Mouse (Mus musculus) intestine, postnatal 0 days (tissue): Measurements from ENCODE around the gene Pcbp2. TPM values are rescaled to one million over a fixed set of nuclear protein-coding genes. Genes with fewer than 3 reads are reported as not detected.

ENCODE experiments used
- ATAC-seq: fragments of 200-750 bp; cut with Nextera tagmentation; 2 replicates; pipeline ENCODE4 v1.8.0; 2017; ENCODE audit warnings: mild to moderate bottlenecking, moderate TSS enrichment, moderate library complexity
- H3K27ac ChIP-seq: fragments of 300-500 bp; sonication (generic); 2 replicates; pipeline ENCODE4 v1.5.1; 2014; ENCODE audit warnings: mild to moderate bottlenecking, low read depth, low read length, moderate library complexity
- H3K27me3 ChIP-seq: fragments of 300-500 bp; sonication (generic); replicated peaks from 2 replicates; pipeline ENCODE4 v1.6.1; 2014; ENCODE audit warnings: low read length, mixed read lengths; ENCODE audit not compliant: control insufficient read depth, insufficient read depth
- H3K36me3 ChIP-seq: fragments of 300-500 bp; sonication (generic); 2 replicates; pipeline ENCODE4 v1.6.1; 2014; ENCODE audit warnings: mild to moderate bottlenecking, moderate library complexity; ENCODE audit not compliant: control insufficient read depth, insufficient read depth
- H3K4me1 ChIP-seq: fragments of 300-500 bp; sonication (generic); replicated peaks from 2 replicates; pipeline ENCODE4 v1.6.1; 2014; ENCODE audit warnings: antibody characterized with exemption, low read length, mixed read lengths; ENCODE audit not compliant: control insufficient read depth, insufficient read depth
- H3K4me2 ChIP-seq: fragments of 300-500 bp; sonication (generic); replicated peaks from 2 replicates; pipeline ENCODE4 v1.6.1; 2014; ENCODE audit warnings: low read depth, mild to moderate bottlenecking, moderate library complexity
- H3K4me3 ChIP-seq: fragments of 300-500 bp; sonication (generic); 2 replicates; pipeline ENCODE4 v1.5.1; 2014; ENCODE audit warnings: low read depth, low read length
- H3K9ac ChIP-seq: fragments of 300-500 bp; sonication (generic); 2 replicates; pipeline ENCODE4 v1.6.1; 2014; ENCODE audit warnings: mild to moderate bottlenecking, low read depth, low read length
- H3K9me3 ChIP-seq: fragments of 300-500 bp; sonication (generic); 2 replicates; pipeline ENCODE4 v1.6.1; 2016; ENCODE audit warnings: mixed run types; ENCODE audit not compliant: control insufficient read depth
- CTCF ChIP-seq: sonication (generic); IDR thresholded peaks from 2 replicates; pipeline ENCODE4 v1.5.1; 2016; ENCODE audit warnings: low read depth, mild to moderate bottlenecking, control low read depth, antibody characterized with exemption, moderate library complexity
- WGBS: fragments of 180-500 bp; shearing (Covaris S2); extraction: QIAGEN DNeasy Blood & Tissue Kit; methylation state at CpG from one replicate; pipeline ENCODE4 v1.1.7; 2014; 5-methylcytosine and 5-hydroxymethylcytosine counted together
- polyA plus RNA-seq: library from polyadenylated mRNA; unstranded; fragments of >200 nt; fragmentation: Nextera tagmentation; extraction: Ambion mirVana; gene quantifications from 2 replicates; pipeline ENCODE4 v1.2.1, GENCODE M21; 2015

Gene Pcbp2
- polyA plus RNA-seq, 1 experiment from 2014 or later: 109 TPM

DNA sequence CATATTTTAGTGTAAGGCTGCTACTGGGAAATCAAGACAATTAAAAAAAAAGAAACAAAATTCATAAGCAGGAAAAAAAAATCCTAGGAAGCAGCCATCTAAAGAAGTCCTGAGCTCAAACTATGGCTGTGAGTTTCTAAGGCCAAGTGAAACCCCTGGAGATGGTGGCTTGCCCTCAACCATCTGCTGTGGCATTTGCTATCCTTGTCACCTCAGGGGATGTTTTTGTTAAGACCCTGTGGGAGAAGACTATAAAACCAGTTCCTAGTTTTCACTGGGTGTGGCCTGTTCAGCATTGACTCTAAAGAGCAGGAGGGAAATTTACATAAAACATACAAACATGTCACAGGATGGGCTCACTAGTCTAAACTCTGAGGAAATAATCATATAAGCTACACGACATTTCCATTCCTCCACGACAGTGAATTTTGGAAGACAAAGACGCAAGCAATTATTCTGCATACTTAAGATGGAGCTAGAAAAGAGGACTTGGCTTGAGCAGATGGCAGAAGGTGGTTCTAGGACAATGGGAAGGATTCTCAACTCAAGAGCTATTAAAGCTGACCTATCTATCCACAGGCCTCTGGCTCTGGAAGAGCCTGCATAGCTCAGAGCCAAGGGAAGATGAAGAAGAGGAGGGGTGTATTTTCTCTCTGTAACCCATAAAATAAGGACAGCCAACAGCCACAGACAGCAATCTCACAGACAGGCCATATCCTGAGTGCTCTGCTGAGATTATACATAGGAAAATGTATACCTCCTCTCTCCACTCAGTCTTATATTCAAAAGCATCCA is 62.0 kb downstream of the Pcbp2 start:
- no peak overlapping the region for H3K4me2 ChIP-seq
- no peak for TF ChIP-seq CTCF
- no peaks in the 10 kb centered on the region for H3K27me3 ChIP-seq
- peaks cover 67% of the 10 kb centered on the region for H3K36me3 ChIP-seq
- no peak overlapping the region for H3K4me3 ChIP-seq
- H3K9ac ChIP-seq: no peak overlapping the region
- no peaks in the 10 kb centered on the region for H3K9me3 ChIP-seq
- no peak for ATAC-seq
- 94% methylated on average over 3 of the region's 3 CpGs for WGBS
- no peak overlapping the region for H3K27ac ChIP-seq
- H3K4me1 ChIP-seq: no peaks in the 10 kb centered on the region

DNA sequence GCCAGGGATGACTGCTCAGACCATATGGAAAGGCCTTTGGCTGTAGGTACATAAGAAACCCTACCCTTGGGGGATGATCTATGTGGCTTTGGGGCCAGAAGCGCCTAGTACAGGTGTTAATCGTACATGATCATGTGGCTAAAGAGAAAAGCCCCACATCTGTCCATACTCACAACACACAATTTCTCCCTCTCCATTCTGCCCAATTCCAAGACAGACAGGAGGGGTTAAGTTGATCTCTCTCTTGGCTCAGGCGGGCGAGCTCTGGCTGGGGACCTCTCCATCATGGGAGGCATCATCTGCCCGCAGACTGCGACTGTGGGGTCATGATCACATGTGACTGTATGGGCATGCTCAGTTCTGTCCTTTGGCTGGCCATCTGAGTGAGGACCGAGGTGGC is 63.6 kb downstream of the Pcbp2 start:
- no peak overlapping the region for H3K4me2 ChIP-seq
- peaks cover 52% of the 10 kb centered on the region for H3K36me3 ChIP-seq
- ATAC-seq: no peak
- no peaks in the 10 kb centered on the region for H3K4me1 ChIP-seq
- no peak overlapping the region for H3K4me3 ChIP-seq
- H3K9me3 ChIP-seq: no peaks in the 10 kb centered on the region
- no peak overlapping the region for H3K9ac ChIP-seq
- no peak for TF ChIP-seq CTCF
- no peaks in the 10 kb centered on the region for H3K27me3 ChIP-seq
- WGBS: 93% methylated on average over 7 of the region's 7 CpGs
- no peak overlapping the region for H3K27ac ChIP-seq

GRCm38 (mm10) chr15:102544801-102545200 is 74.5 kb downstream of the Pcbp2 start:
- WGBS: 92% methylated on average over 4 of the region's 4 CpGs
- peaks cover 65% of the 10 kb centered on the region for H3K36me3 ChIP-seq
- no peak overlapping the region for H3K27ac ChIP-seq
- H3K9me3 ChIP-seq: no peaks in the 10 kb centered on the region
- no peaks in the 10 kb centered on the region for H3K4me1 ChIP-seq
- no peak overlapping the region for H3K4me2 ChIP-seq
- TF ChIP-seq CTCF: no peak
- H3K4me3 ChIP-seq: no peak overlapping the region
- no peak overlapping the region for H3K9ac ChIP-seq
- no peak for ATAC-seq
- no peaks in the 10 kb centered on the region for H3K27me3 ChIP-seq

DNA sequence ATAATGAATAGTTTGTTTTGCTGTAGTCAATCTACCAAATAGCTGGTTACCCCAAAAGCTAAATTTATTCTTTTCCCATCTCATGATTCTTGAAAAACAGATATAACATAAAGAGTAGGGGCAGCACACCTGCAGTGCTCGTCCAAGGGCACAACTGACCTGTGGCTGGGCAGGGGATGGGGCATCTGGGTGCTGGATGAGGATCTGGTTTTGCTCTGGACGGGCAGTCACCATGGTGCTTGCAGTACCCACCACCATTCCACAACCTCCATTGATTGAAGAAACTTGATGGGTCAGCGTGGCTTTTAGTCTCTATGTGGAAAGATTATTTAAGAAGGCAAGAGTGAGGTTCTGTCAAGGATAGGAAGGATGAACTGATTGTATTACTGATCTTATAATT is 75.9 kb downstream of the Pcbp2 start:
- Histone ChIP-seq H3K36me3 (peaks cover 58% of the 10 kb centered on the region), H3K9ac (no peak overlapping the region), H3K4me2 (no peak overlapping the region), H3K4me3 (no peak overlapping the region), H3K27me3 (no peaks in the 10 kb centered on the region), H3K4me1 (no peaks in the 10 kb centered on the region), H3K27ac (no peak overlapping the region), H3K9me3 (no peaks in the 10 kb centered on the region)
- 86% methylated on average over 3 of the region's 3 CpGs for WGBS
- no peak for TF ChIP-seq CTCF
- no peak for ATAC-seq

DNA sequence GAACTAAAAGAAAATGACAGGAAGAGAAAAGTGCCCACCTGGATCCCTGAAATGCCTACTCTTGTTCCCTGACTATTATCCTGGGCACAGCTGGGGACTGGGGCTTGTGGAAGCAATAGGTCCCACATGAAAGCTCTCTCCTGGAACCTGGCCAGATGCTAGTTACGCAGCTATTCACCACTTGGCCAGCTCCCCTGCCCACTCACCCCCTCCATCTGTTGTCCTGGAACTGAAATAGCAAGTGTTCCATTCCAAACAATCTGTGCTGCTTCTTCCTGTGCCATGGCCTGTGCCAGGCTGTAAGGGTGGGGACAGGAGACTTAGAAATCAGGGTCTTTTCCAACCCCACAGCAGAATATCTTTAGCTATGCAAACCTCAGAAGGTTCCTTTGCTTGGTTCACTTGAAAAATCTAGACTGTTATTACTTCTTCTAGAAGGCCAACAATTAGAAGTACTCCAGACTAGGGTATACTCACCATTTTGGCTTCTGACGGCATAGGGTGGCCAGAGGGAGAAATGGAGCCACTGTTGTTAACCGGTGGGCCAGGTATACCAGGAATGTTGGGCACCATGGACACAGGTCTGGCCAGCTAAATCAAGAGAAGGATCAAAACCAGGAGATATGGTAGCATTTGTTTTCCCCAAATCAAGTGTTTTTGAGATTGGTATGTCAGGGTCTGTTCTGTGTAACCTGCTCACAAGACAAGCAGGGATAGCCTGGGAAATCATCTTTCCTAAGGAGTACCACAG is 76.5 kb downstream of the Pcbp2 start:
- Histone ChIP-seq H3K4me2 (no peak overlapping the region), H3K27ac (no peak overlapping the region), H3K9ac (no peak overlapping the region), H3K9me3 (no peaks in the 10 kb centered on the region), H3K36me3 (peaks cover 60% of the 10 kb centered on the region), H3K4me3 (no peak overlapping the region), H3K27me3 (no peaks in the 10 kb centered on the region), H3K4me1 (no peaks in the 10 kb centered on the region)
- no peak for ATAC-seq
- TF ChIP-seq CTCF: no peak
- 83% methylated on average over 3 of the region's 3 CpGs for WGBS

GRCm38 (mm10) chr15:102547478-102547877 is 77.1 kb downstream of the Pcbp2 start:
- no peaks in the 10 kb centered on the region for H3K27me3 ChIP-seq
- no peak overlapping the region for H3K9ac ChIP-seq
- no peak overlapping the region for H3K4me2 ChIP-seq
- H3K4me1 ChIP-seq: no peaks in the 10 kb centered on the region
- no peak for TF ChIP-seq CTCF
- H3K9me3 ChIP-seq: no peaks in the 10 kb centered on the region
- H3K4me3 ChIP-seq: no peak overlapping the region
- H3K27ac ChIP-seq: no peak overlapping the region
- no peak for ATAC-seq
- WGBS: 99% methylated on average over 3 of the region's 3 CpGs
- peaks cover 59% of the 10 kb centered on the region for H3K36me3 ChIP-seq

Other genes with a start within 250 kb of the Pcbp2 start
- gene Itgb7, start 238.6 kb upstream of the Pcbp2 start, polyA plus RNA-seq: 2.6 and 2.9 TPM in 2 replicates
- gene Rarg, start 213.0 kb upstream of the Pcbp2 start, polyA plus RNA-seq: 5.9 and 7.3 TPM in 2 replicates
- 0.07 TPM in 1 of 2 replicates, not detected in the other for gene Gm9918, start 200.0 kb upstream of the Pcbp2 start, polyA plus RNA-seq
- gene Mfsd5, start 191.1 kb upstream of the Pcbp2 start, polyA plus RNA-seq: 80.4 and 81.1 TPM in 2 replicates
- 4.7 and 5.4 TPM in 2 replicates for gene Espl1, start 174.3 kb upstream of the Pcbp2 start, polyA plus RNA-seq
- gene Pfdn5, start 144.4 kb upstream of the Pcbp2 start, polyA plus RNA-seq: 339 and 341 TPM in 2 replicates
- gene Myg1, start 138.8 kb upstream of the Pcbp2 start, polyA plus RNA-seq: 35.8 and 41.5 TPM in 2 replicates
- gene Aaas, start 119.8 kb upstream of the Pcbp2 start, polyA plus RNA-seq: 15.0 and 16.8 TPM in 2 replicates
- gene Sp7, start 103.4 kb upstream of the Pcbp2 start, polyA plus RNA-seq: 0.07 and 0.14 TPM in 2 replicates
- gene Sp1, start 64.4 kb upstream of the Pcbp2 start, polyA plus RNA-seq: 5.6 and 5.8 TPM in 2 replicates
- 0.35 and 0.50 TPM in 2 replicates for gene Amhr2, start 25.2 kb upstream of the Pcbp2 start, polyA plus RNA-seq
- gene Prr13, start 11.5 kb upstream of the Pcbp2 start, polyA plus RNA-seq: 394 and 398 TPM in 2 replicates
- gene Gm10337, start 33.2 kb downstream of the Pcbp2 start, polyA plus RNA-seq: 3.5 TPM in 1 of 2 replicates, not detected in the other
- gene Map3k12, start 46.5 kb downstream of the Pcbp2 start, polyA plus RNA-seq: 3.1 and 3.5 TPM in 2 replicates
- 50.2 and 50.4 TPM in 2 replicates for gene Tarbp2, start 47.7 kb downstream of the Pcbp2 start, polyA plus RNA-seq
- gene Npff, start 54.4 kb downstream of the Pcbp2 start, polyA plus RNA-seq: 1.1 TPM in 2 replicates
- gene Gm28047, start 154.5 kb downstream of the Pcbp2 start, polyA plus RNA-seq: not detected in 2 replicates
- gene Atf7, start 154.9 kb downstream of the Pcbp2 start, polyA plus RNA-seq: 15.0 and 17.1 TPM in 2 replicates
- gene Atp5g2, start 201.8 kb downstream of the Pcbp2 start, polyA plus RNA-seq: 74.5 and 77.9 TPM in 2 replicates